Mouse (Mus musculus) C2C12 (cell line): ENCODE measurements around the gene Akr1b10. TPM values are rescaled to one million over a fixed set of nuclear protein-coding genes. Genes with fewer than 3 reads are reported as not detected.

Experiments
- H3K27me3 ChIP-seq: one replicate; pipeline ENCODE4 v1.6.1; 2011; ENCODE audit not compliant: control insufficient read depth, insufficient read depth, insufficient read length
- H3K36me3 ChIP-seq: one replicate; pipeline ENCODE4 v1.6.1; 2011; ENCODE audit not compliant: control insufficient read depth, insufficient read depth
- H3K4me3 ChIP-seq: one replicate; pipeline ENCODE4 v1.5.1; 2011; ENCODE audit warnings: mild to moderate bottlenecking, control low read depth; ENCODE audit not compliant: poor library complexity, insufficient read depth, severe bottlenecking
- H3K79me2 ChIP-seq: one replicate; pipeline ENCODE4 v1.6.1; 2011; ENCODE audit not compliant: control insufficient read depth, insufficient read depth
- H3K79me3 ChIP-seq: one replicate; pipeline ENCODE4 v1.6.1; 2011; ENCODE audit warnings: low read depth, control low read depth
- H3ac ChIP-seq: one replicate; pipeline ENCODE3; 2011; ENCODE audit warnings: low read depth; ENCODE audit not compliant: control insufficient read depth, insufficient read length
- CEBPB ChIP-seq: IDR thresholded peaks from one replicate; pipeline ENCODE4 v1.6.1; 2011; ENCODE audit warnings: low read depth, mild to moderate bottlenecking, control low read depth, moderate library complexity
- CTCF ChIP-seq: IDR thresholded peaks from one replicate; pipeline ENCODE4 v1.5.1; 2011; ENCODE audit not compliant: control insufficient read depth, insufficient read depth, insufficient read length
- FOSL1 ChIP-seq: IDR thresholded peaks from one replicate; pipeline ENCODE4 v1.8.0; 2011; ENCODE audit warnings: mild to moderate bottlenecking, low read length; ENCODE audit not compliant: poor library complexity, insufficient read depth, severe bottlenecking
- MAX ChIP-seq: IDR thresholded peaks from one replicate; pipeline ENCODE4 v1.6.1; 2011; ENCODE audit warnings: mild to moderate bottlenecking, control low read depth
- MYOD1 ChIP-seq: IDR thresholded peaks from one replicate; pipeline ENCODE4 v1.6.1; 2011; ENCODE audit warnings: low read depth; ENCODE audit not compliant: control insufficient read depth, insufficient read length
- MYOG ChIP-seq: IDR thresholded peaks from one replicate; pipeline ENCODE4 v1.6.1; 2011; ENCODE audit not compliant: control insufficient read depth, insufficient read length; ENCODE audit errors: extremely low read depth
- USF1 ChIP-seq: IDR thresholded peaks from one replicate; pipeline ENCODE4 v1.6.1; 2011; ENCODE audit warnings: low read depth, mild to moderate bottlenecking, control low read depth, moderate library complexity
- polyA plus RNA-seq: library from polyadenylated mRNA; unstranded; fragments of >200 nt; fragmentation: generic; extraction: Trizol; gene quantifications from one replicate; pipeline ENCODE4 v1.2.1, GENCODE M21; 2012; ENCODE audit warnings: missing spikeins

The Akr1b10 gene
- polyA plus RNA-seq, 1 experiment: 15.3 TPM

- no peak for TF ChIP-seq FOSL1
- no peak for TF ChIP-seq CEBPB
- TF ChIP-seq CTCF: no peak
- TF ChIP-seq MYOG: no peak
- TF ChIP-seq MYOD1: no peak
- no peak for TF ChIP-seq MAX
- TF ChIP-seq USF1: no peak
- Histone ChIP-seq H3K36me3 (peaks cover 25% of the 10 kb centered on the region), H3K27me3 (no peaks in the 10 kb centered on the region), H3K4me3 (peak within 1 kb of the TSS; percentile 28), H3ac (peak within 1 kb of the TSS; percentile 60), H3K79me2 (peaks cover 22% of the 10 kb centered on the region), H3K79me3 (no peaks in the 10 kb centered on the region)
These were observed 30.2 kb upstream of the Akr1b10 start, which contains the start of gene Akr1b8 for GRCm38 (mm10) chr6:34353658-34354353. Gene Akr1b8 (plus strand): TSS chr6:34354119.

- TF ChIP-seq MYOD1 (no peak), MAX (no peak), USF1 (no peak), FOSL1 (no peak), MYOG (no peak), CTCF (no peak), CEBPB (no peak)
- Histone ChIP-seq H3K79me2 (peaks cover 22% of the 10 kb centered on the region), H3K27me3 (no peaks in the 10 kb centered on the region), H3K36me3 (peaks cover 34% of the 10 kb centered on the region), H3K79me3 (no peaks in the 10 kb centered on the region), H3ac (peak overlapping the region; percentile 60), H3K4me3 (peak overlapping the region; percentile 28)
These were observed 29.4 kb upstream of the Akr1b10 start for GRCm38 (mm10) chr6:34354354-34355348.

- H3ac ChIP-seq: no peak overlapping the region
- no peak overlapping the region for H3K4me3 ChIP-seq
- no peaks in the 10 kb centered on the region for H3K27me3 ChIP-seq
- no peaks in the 10 kb centered on the region for H3K79me3 ChIP-seq
- peaks cover 34% of the 10 kb centered on the region for H3K36me3 ChIP-seq
- TF ChIP-seq USF1 (no peak), MAX (no peak), MYOD1 (no peak), FOSL1 (no peak), CEBPB (no peak), MYOG (no peak), CTCF (no peak)
- peaks cover 22% of the 10 kb centered on the region for H3K79me2 ChIP-seq
These were observed 28.7 kb upstream of the Akr1b10 start for GRCm38 (mm10) chr6:34355349-34355747.

GRCm38 (mm10) chr6:34355841-34356240 lies 28.2 kb upstream of the Akr1b10 start:
- Histone ChIP-seq H3K4me3 (no peak overlapping the region), H3K36me3 (peaks cover 36% of the 10 kb centered on the region), H3K79me3 (no peaks in the 10 kb centered on the region), H3K79me2 (peaks cover 22% of the 10 kb centered on the region), H3K27me3 (no peaks in the 10 kb centered on the region), H3ac (no peak overlapping the region)
- TF ChIP-seq MAX (no peak), MYOG (no peak), CEBPB (no peak), USF1 (no peak)

- H3K4me3 ChIP-seq: no peak overlapping the region
- no peak overlapping the region for H3ac ChIP-seq
- TF ChIP-seq FOSL1: no peak
- no peak for TF ChIP-seq CTCF
- TF ChIP-seq MYOD1: no peak
- TF ChIP-seq CEBPB: no peak
- TF ChIP-seq MAX: no peak
- no peak for TF ChIP-seq USF1
- TF ChIP-seq MYOG: no peak
- no peaks in the 10 kb centered on the region for H3K79me2 ChIP-seq
- no peaks in the 10 kb centered on the region for H3K27me3 ChIP-seq
- peaks cover 41% of the 10 kb centered on the region for H3K36me3 ChIP-seq
- H3K79me3 ChIP-seq: no peaks in the 10 kb centered on the region
These were observed 19.5 kb upstream of the Akr1b10 start for GRCm38 (mm10) chr6:34364217-34365136.
